Mouse (Mus musculus) frontal cortex, postnatal 25 days (tissue): Measurements from ENCODE around the gene Ttyh1.
A peak's percentile ranks its signal among the peaks of the same experiment; 100 is the strongest.
"Not testable (repeated sequence)": the region's sequence is repeated elsewhere in the genome, so short reads cannot be mapped to it uniquely, and the experiment has no call there.

Source experiments
- DNase-seq, 2 experiments: peaks; one replicate each; pipeline ENCODE4 v3.0.0; 2022; ENCODE audit warnings: low spot score in 2 of 2

The Ttyh1 gene

GRCm38 (mm10) chr7:4143506-4143905 is 24.3 kb downstream of the Ttyh1 start:
- no peak for DNase-seq

GRCm38 (mm10) chr7:4144046-4144445 is 24.8 kb downstream of the Ttyh1 start:
- DNase-seq: no peak

DNA sequence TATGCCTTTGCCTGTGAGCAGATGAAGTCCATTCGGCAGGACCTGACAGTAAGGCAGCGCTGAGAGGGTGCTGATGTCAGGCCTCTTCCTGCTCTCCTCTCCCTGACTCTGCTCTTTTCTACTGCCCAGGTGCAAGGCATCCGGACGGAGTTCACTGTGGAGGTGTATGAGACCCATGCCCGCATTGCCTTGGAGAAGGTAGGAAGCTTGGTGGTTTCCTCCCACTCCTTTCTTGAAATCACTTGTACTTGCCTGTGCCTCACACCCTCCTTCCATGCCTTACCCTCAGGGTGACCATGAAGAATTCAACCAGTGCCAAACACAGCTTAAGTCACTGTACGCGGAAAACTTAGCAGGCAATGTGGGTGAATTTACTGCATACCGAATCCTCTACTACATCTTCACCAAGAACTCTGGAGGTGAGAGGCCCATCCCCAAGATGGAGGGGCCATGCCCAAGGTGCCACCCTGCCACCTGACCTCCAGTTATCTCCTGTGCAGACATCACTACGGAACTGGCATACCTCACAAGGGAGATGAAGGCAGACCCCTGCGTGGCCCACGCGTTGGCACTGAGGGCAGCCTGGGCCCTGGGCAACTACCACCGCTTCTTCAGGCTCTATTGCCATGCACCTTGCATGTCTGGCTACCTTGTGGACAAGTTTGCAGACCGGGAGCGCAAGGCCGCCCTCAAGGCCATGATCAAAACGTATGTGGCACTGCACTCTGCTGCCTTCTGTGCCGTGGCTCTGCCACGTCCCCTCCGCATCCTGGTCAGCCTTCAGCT is 25.8 kb downstream of the Ttyh1 start:
- DNase-seq: no peak

GRCm38 (mm10) chr7:4145552-4146190 is 26.5 kb downstream of the Ttyh1 start:
- peak in 1 of 2 experiments; percentile 36 for DNase-seq

DNA sequence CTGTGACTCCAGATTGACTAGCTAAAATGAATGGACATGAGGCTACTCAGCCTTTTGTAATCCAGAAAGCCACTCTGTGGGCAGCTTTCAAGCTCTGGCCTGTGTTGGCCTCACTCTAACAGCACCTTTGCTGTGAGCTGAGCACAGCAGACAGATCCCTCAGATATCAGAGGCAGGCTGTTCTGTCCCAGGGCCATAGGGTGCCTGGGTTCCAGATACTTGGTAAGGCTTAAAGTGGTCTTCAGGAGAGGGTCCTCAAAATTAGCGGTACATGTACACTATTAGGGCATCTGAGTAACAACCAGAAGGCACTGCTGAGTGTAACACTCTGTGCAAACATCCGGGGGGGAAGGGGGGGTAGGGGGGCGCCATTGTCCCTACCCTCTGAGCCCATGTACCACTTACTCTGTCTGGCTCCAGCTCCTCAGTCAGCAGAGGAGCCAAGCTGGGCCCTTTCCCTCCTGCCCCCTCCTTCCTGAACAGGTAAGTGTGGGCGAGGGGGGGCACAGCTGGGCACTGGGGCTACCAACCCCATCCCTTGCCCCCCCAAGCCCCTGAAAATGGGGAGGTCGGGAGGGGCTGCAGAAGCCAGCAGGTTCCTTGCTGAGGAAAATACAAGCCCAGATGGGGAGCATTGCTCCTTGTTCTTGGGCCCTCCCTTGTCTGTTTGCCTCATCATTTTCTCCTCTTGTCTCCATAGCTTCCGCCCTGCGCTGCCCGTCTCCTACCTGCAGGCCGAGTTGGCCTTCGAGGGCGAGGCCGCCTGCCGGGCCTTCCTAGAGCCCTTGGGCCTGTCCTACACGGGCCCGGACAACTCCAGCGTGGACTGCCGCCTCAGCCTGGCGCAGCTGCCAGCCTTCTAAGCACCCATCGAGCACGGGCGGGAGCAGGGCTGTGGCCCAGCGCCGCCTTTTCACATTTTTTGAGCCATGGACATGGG is 27.3 kb downstream of the Ttyh1 start:
- peak in 1 of 2 experiments; percentile 28 for DNase-seq

- DNase-seq: no peak
Observed at GRCm38 (mm10) chr7:4147371-4147770, 28.2 kb downstream of the Ttyh1 start.

DNA sequence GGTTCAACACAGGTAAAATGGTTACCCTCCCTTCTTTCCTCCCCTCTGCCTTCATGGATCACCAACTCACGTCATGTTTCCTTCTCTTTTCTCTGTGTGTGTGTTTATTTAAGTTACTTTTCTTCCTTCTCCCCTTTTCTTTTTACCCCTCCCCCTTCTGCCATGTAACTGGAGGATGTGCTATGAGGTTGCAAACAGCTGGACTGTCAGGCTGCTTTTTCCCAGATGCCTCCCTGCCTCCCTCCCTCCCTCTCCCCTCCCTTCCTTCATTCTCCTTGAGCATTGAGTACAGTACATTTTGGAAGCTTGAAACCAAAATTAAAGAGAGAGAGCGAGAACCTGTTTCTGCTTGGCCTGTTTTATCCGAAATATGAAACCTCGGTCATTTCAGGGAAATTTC is 28.6 kb downstream of the Ttyh1 start:
- DNase-seq: no peak

DNA sequence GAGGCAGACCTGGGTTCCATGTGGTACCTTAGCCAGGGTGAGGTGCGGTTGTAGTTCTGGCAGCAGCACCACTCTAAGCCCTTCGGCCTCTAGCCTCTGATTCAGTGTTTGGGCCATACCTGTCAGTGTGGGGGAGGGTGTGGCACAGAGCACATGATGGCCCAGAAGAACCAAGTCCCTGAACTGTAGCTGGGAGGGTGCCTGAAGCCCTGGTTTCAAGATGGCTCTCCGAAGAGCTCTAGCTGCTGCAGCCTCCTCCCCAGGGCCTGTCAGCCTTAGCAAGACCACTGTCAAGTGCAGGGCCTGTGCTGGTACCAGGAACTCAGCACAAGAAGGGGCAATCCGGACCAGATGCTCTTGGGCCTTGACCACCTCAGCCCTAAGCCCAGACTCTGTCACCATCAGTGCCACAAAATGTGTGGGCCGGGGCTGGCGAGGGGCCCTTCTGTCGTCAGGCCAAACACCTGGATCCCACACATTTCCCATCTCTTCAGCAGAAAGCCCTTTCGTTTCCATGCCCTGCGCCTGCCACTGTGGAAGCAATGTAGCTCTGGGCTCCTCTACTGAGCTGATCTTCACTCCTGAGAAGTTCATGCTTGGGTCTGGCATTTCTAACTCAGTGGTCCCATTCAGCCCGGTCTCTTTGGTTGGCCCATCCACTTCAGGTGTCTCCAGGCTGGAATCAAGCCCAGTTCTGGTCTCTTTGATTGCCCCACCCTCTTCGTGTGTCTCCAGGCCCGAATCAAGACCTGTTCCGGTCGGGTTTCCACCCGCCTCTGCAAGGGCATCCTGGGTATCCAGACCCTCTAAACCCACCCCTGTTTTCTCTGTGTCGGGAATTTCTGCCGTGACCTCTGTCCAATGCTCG is 29.4 kb downstream of the Ttyh1 start:
- peak in 1 of 2 experiments; percentile 11 for DNase-seq

- DNase-seq: peak; percentile 77 to 83
Observed at GRCm38 (mm10) chr7:4149209-4150054, 30.2 kb downstream of the Ttyh1 start.

DNA sequence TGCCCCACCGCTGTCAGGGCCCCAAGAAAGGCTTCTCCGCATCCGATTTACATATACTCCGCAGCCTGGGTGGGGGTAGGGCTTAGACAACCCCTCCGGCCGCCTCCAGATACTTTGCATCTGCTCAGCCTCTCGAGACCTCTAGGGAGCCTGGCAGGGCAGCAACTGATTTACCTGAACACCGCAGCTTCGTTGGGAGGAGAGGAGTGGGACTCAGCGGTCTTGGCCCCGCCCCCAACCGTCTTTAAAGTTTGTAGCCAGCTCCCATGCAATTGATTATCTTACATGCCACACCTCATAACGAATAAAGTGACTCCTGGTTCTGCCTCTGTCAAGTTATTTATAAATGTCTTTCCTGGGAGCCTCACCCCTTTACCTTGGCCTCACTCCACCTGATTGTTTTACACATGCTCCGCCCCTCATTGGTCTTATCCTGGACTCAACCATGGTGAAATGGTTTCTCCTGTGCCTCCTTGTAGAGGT is 30.9 kb downstream of the Ttyh1 start, which contains the start of gene Leng9:
Gene Leng9, minus strand, starts transcription at position 316 of the 483 bp plus-strand sequence.
- DNase-seq: peak in 1 of 2 experiments; percentile 25

DNA sequence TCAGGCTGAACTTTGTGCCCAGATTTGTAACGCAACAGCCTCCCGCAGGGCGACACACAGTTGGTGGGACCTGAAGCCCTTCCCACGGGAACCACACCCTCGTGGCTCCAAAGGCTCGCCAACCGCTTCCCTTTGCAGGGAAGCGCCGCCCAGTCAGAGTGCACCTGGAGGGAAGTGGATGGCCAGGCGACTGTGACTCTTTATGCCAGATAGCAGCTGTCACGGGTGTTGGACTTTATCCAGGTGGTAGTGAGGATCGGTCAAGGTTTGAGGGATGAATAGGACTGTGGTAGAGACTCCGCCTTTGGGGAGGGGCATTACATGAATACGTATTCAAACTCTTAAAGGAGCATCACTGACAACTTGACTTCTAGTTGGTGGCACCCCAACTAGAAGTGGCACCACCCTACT is 31.6 kb downstream of the Ttyh1 start:
- peak in 1 of 2 experiments; percentile 21 for DNase-seq

DNA sequence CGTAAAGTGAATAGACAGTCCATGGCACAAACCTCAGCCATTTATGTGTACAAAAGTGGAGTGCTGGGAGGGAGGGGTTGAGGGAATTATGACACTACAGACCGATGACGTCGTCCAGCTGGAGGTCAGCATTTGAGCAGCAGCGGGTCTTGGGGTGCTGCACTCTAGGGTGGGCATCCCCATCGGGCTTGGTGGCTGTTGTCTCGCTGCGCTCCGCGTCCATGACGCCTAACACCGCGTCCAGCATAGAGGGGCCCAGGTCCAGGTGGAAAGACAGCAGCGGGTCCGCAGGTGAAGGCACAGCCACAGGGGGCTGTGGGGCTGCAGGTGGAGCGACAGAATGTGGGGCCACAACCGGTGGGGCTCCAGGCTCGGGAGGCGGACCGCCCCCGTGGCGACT is 32.0 kb downstream of the Ttyh1 start:
- no peak for DNase-seq

- no peak for DNase-seq
Observed at GRCm38 (mm10) chr7:4154356-4154755, 35.1 kb downstream of the Ttyh1 start.

DNA sequence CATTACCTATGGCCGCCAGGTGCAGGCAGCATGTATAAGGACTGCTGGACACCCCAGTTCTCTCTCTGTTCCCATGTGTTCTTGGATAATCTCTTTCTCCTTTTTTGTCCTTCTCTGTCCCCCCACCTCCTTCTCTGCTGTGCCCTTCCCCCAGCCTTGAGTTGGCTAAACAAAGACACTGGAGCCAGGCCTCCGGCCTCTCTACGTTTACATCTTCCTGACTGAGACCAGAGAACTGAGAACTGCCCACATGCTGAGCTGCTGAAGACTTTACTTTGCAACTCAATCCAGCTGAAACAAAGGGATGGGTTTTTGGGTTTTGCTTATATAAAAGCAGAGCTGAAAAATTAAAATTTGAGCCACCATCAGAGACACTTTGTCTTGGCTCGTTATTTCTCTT is 35.8 kb downstream of the Ttyh1 start:
- no peak for DNase-seq

DNA sequence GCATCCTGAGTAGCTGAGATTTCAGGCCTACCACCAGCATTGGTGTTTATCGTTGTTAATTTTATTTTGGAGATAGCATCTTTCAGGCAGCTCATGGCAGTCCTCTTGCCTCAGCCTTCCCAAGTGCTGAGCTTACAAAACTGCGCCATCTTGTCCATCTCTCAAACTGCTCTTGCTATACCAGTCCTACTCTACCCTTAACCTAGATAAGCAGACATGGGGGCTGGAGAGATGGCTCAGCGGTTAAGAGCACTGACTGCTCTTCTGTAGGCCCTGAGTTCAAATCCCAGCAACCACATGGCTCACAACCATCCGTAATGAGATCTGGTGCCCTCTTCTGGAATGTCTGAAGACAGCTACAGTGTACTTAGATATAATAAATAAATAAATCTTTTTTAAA is 42.4 kb downstream of the Ttyh1 start:
- DNase-seq: not testable (repeated sequence)

GRCm38 (mm10) chr7:4163571-4164072 is 44.4 kb downstream of the Ttyh1 start:
- DNase-seq: no peak

GRCm38 (mm10) chr7:4164090-4164910 is 45.1 kb downstream of the Ttyh1 start, which contains the start of gene Cdc42ep5:
Gene Cdc42ep5 (minus strand): TSS chr7:4164860.
- no peak for DNase-seq

DNA sequence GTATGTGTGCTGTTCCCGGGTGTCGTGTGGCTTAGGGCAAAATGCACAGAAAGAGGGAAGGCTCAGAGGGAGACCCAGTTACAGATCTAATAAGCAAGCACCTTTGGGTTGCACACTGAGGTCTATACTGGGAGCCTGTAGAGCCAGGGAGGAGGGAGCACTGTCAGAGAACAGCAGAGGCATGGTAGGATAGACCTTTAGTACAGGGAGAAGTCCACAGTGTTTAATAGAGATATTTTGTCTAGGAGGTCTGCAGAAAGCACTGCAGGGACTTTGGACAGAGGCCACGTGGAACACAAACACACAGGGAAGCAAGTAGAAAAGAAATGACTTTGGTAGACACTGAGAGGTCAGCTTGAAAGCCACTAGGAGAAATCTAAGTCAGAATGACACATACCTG is 46.1 kb downstream of the Ttyh1 start:
- DNase-seq: no peak

- no peak for DNase-seq
Observed at GRCm38 (mm10) chr7:4167098-4167497, 47.9 kb downstream of the Ttyh1 start.
